Mouse (Mus musculus): ENCODE results near the gene St8sia1.

Gene St8sia1

DNA sequence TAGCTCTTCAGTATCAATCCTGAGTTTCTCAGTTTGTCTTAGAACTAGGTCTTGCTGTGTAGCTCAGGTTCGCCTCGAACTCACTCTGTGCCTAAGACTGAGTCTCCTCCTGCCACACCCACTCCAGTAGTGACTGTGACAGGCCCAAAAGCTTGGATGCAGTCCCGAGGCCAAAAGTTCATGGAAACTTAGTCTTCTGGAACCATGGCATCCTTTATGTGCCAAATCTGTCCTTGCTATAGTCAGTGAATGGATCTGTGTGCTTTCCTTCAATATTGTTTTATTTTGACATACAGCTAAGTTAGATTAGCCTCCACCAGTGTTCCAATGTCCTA is 54.5 kb downstream of the St8sia1 start:
- no peak for DNase-seq (ENCODE audit: low read depth, low spot score)

DNA sequence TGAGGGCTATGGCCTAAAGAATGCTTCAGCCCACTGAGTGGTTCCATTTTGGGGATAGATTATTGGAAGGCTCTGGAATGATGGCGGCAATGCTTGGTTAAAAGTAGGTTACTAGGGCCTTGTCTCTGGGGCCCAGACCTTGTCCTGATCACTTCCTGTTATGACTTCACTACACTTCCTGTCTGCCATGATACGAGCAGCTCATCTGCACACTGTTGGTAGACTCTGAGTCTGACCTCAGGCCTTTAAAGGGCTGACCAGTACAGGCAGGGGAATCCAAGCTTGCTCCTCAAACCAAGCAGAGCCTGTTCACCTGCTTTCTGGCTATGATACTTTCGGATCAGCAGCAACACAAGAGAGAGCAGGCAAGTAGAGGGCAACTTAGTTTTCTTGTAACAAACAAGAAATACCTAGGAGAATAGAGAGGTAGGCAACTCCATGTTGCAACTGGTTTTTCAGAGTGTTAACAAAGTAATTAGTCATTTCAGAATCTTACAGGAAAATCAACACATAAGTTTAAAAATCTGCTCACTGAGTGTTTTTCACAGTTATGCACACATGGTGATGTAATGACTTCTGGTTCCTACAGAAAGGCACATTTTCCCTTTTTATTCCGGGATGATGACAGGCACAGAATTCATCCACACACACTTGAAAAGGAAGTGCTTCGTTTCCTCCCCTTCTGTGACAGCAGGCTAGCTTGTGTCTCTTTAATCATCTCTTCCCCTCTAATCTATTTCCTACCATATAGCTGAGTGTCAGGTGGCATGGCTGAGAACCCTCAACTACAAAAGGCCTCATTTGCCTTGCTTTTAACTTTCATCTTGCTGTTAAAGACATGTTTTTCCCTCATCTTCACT is 55.1 kb downstream of the St8sia1 start:
- no peak for DNase-seq (ENCODE audit: low read depth, low spot score)

- DNase-seq (ENCODE audit: low read depth, low spot score), result no peak
Observed at GRCm38 (mm10) chr6:142908412-142908811, 55.8 kb downstream of the St8sia1 start.

GRCm38 (mm10) chr6:142895371-142895770 is 68.9 kb downstream of the St8sia1 start:
- DNase-seq (ENCODE audit: low read depth, low spot score), result no peak

DNA sequence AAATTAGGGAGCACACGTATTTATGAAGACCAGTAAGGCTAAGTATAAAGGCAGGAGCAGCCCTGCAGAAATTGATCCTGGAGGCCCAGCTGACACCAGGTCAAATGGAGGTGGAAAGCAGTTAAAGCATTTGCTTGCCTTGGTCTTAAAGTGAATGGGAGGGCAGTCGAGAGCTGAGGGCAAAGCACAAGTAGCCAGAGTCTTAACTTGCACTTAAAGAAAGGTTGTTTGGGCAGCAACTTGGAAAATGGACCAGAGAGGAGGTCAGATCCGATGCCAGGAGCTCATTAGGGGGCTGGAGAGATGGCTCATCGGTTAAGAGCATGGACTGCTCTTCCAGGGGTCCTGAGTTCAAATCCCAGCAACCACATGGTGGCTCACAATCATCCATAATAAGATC is 70.5 kb downstream of the St8sia1 start:
- DNase-seq (ENCODE audit: low read depth, low spot score), result no peak

DNA sequence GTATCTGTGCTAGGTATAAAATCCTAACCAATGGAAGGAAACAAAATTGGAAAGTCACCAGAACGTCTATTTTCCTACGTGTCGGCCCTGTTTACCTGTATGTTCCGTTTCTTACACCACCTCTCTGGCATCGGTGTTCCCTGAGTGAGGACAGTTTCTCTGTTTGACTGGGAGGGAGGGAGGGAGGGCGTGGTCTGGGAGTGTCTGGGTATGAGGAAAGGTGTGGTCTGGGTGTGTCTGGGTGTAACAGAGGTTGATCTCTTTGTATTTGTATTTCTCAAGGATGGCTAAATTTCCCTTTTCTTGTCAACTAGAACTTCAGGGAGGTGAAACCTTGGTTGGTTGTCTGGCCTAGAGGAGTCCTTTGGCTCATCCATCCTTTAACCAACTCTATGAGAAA is 73.9 kb downstream of the St8sia1 start:
- DNase-seq (ENCODE audit: low read depth, low spot score), result no peak

GRCm38 (mm10) chr6:142888970-142889740 is 75.1 kb downstream of the St8sia1 start:
- no peak for DNase-seq (ENCODE audit: low read depth, low spot score)

GRCm38 (mm10) chr6:142888346-142888745 is 75.9 kb downstream of the St8sia1 start:
- no peak for DNase-seq (ENCODE audit: low read depth, low spot score)

DNA sequence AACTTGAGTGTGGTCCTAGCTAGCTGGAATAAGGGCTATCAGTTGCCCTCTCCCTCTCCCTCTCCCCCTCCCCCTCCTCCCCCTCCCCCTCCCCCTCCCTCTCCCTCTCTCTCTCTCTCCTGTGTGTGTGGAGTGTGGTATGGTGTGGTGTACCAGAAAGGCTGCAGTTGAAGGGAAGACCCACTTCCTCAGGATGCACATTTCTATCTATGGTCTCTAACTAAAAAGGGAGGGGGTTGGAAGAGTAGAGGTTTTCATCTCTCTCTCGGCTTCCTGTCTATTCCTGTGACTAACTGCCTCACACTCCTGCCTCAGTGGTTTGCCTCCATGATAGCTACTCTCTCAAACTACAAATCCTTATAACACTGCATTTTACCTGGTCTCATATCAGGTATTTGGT is 76.9 kb downstream of the St8sia1 start:
- DNase-seq (ENCODE audit: low read depth, low spot score), result no peak

GRCm38 (mm10) chr6:142885364-142886154 is 78.7 kb downstream of the St8sia1 start:
- DNase-seq (ENCODE audit: low read depth, low spot score), result no peak

DNA sequence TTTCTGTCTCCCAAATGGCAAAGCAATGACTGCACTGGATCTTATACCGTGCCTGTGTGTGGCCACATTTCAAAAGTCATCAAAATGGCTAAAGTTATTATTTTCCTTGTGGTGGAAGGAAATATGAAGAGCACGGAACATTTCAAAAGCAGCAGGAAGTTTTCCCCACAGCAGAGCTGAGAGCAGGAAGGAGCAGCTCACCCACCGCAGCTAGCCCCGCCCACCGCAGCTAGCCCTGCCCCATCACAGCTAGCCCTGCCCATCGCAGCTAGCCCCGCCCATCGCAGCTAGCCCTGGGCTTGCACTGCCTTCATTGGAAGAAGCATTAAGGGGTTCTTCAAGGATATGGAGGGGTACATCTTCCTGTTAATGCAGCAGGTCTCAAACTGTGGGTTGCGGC is 80.1 kb downstream of the St8sia1 start:
- DNase-seq (ENCODE audit: low read depth, low spot score), result peak; percentile 12

DNA sequence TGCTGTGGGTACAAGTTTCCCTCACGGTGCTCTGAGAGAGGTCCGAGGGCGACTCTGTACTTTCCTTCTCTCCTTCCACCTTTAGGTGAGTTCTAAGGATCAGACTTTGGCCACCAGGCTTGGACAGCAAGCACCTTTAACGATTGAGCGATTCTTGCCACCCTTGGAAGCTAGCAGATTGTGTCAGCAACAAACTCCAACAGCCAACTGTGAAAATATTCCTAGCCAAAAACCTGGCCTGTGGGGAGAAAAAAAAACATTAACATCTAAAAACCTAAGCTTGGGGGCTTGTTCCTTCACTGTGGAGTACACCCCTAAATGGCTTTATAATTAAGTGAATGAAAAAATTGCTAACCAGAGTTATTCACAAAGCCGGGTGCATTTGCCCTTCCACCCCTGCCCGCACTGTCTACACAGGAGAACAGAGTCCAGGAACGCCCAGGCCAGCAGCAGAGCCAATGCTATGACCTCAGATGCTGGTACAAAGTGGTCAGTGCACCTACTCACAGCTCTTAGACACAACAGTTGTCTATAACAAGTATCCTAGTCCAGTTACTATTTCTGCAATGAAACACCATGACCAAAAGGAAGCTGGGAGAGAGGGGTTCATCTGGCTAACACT is 83.3 kb downstream of the St8sia1 start:
- DNase-seq (ENCODE audit: low read depth, low spot score), result no peak

- DNase-seq (ENCODE audit: low read depth, low spot score), result peak; percentile 43
Observed at GRCm38 (mm10) chr6:142878744-142879701, 85.2 kb downstream of the St8sia1 start.

DNA sequence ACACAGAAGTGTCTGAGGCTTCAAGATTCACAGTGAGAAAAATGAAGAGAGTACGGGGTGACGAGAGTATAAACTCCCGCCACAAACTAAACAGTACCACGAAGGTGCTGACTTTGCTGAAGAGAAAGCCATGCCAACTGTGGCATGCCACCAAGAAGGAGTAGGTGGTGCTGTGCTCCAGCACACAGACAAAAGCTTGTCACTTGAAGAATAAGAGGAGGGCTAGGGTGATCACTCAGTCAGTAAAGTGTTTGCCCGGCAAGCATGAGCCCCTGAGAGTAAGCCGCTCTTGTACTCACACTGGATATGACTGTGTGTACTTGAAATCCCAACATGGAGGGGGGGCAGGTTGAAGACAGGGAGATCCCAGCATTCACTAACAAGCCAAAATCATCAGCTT is 87.0 kb downstream of the St8sia1 start:
- DNase-seq (ENCODE audit: low read depth, low spot score), result no peak

DNA sequence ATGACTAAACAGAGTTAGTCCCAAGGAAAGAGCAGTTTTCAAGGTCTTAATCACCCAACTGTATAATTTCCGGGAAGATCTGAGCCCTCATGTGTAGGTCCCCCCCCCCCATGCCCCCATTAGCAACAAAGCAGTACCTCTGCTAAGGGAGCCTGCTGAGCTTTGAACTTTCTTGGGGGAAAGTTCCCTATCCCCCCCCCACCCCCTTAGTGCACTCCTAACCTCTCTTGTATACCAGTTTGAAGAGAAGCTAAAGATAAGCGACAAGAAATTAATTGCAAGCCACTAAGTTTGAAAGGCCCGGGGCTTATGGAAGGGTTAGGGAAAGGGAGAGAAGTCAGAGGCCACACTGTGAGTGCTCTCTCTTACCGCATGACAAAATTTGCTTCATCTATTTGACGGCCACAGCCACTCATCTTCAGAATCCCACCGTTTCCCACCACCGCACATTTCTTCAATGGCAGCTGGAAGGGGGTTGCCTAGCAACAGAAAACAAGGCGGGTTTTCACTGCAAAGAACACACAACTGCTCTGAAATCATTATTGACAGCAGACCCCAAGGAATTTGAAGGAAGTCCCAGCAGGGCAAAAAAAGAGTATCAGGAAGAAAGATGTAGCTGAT is 87.9 kb downstream of the St8sia1 start:
- peak; percentile 87 for DNase-seq (ENCODE audit: low read depth, low spot score)

DNA sequence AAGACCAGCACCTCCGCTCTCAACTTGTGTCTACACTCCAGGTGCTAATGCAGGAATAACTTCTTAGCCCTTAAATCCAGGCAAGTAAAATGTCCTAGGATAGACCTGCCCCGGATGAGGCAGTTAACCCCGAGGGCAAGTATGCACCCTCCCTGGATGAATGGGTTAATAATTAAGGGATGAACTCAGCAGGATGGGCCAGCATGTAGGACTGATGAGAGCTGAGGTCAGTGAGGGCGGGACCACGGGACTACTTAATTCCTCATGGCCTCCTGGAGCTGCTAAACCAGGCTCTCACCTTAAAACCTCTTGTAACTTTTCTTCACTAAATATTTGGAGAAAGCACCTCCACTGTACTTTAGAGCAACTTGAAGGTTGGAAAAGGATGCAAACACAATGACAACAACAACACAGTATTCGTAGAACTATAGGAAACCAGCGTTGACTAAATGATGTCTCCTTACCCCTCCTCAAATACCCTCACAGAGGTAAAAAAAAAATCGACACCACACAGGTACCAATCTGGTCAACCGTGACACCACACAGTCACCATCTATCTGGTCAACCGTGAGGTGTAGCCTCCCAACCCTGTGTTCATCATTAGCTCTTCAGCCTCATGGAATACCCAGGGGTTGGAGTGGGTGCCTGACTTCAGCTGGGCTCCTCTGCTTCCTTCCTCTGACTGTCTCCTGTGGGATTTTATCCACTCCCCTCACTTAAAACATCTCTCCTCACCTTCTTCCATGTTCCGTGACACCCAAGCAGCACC is 90.3 kb downstream of the St8sia1 start:
- no peak for DNase-seq (ENCODE audit: low read depth, low spot score)

GRCm38 (mm10) chr6:142869715-142870422 is 94.4 kb downstream of the St8sia1 start:
- no peak for DNase-seq (ENCODE audit: low read depth, low spot score)

DNA sequence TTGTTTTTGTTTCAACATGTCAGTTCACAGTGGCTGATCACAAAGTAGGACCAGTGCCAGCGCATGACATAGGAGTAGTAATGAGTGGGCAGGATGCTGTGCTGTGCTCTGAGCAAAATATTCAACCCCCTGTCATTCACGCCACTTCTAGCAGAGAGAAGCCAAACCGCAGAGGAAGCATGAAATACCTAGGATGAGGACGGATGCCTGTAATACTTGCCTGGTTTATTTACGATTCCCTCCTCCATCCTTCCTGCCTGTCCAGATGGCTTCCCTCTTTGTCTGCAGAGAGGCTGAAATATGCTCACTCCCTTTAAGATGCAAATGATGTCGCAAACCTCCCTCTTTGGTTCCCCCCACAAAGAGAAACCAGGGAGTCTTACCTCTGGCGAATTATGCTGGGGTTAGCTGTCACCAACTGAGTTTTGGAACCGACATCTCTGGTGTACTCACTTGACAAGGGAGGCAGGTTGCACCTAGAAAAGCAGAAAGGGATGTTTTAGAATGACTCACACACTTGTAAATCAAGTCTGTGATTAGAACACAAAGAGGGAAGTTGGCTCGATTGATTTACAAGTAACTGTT is 96.7 kb downstream of the St8sia1 start:
- peak; percentile 77 for DNase-seq (ENCODE audit: low read depth, low spot score)
